Mouse (Mus musculus) limb, embryonic 14.5 days (tissue): ENCODE results near the gene Atp5d. TPM values are rescaled to one million over a fixed set of nuclear protein-coding genes. Genes with fewer than 3 reads are reported as not detected.

Experiments
- ATAC-seq: fragments of 200-750 bp; cut with Nextera tagmentation; 2 replicates; pipeline ENCODE4 v1.8.0; 2017; ENCODE audit warnings: low read depth, moderate number of reproducible peaks, moderate TSS enrichment; ENCODE audit not compliant: low FRiP score
- DNase-seq: peaks from one replicate; pipeline ENCODE4 v3.0.0-alpha.2; 2015; ENCODE audit warnings: low spot score
- H3K27ac ChIP-seq: fragments of 300-500 bp; sonication (generic); replicated peaks from 2 replicates; pipeline ENCODE4 v1.5.1; 2014; ENCODE audit warnings: low read depth, mild to moderate bottlenecking, low read length, moderate library complexity, mixed read lengths
- H3K27me3 ChIP-seq: fragments of 300-500 bp; sonication (generic); 2 replicates; pipeline ENCODE4 v1.6.1; 2014; ENCODE audit warnings: low read length, mixed read lengths; ENCODE audit not compliant: control insufficient read depth, insufficient read depth
- H3K36me3 ChIP-seq: fragments of 300-500 bp; sonication (generic); 2 replicates; pipeline ENCODE4 v1.6.1; 2014; ENCODE audit warnings: mild to moderate bottlenecking, low read length, moderate library complexity, mixed read lengths; ENCODE audit not compliant: control insufficient read depth, insufficient read depth
- H3K4me1 ChIP-seq: fragments of 300-500 bp; sonication (generic); 2 replicates; pipeline ENCODE4 v1.6.1; 2014; ENCODE audit warnings: antibody characterized with exemption, low read length, mixed read lengths; ENCODE audit not compliant: control insufficient read depth, insufficient read depth
- H3K4me2 ChIP-seq: fragments of 300-500 bp; sonication (generic); replicated peaks from 2 replicates; pipeline ENCODE4 v1.6.1; 2014; ENCODE audit warnings: low read depth, mild to moderate bottlenecking, low read length, moderate library complexity; ENCODE audit not compliant: severe bottlenecking
- H3K4me3 ChIP-seq: fragments of 300-500 bp; sonication (generic); replicated peaks from 2 replicates; pipeline ENCODE4 v1.5.1; 2014; ENCODE audit warnings: low read length
- H3K9ac ChIP-seq: fragments of 300-500 bp; sonication (generic); 2 replicates; pipeline ENCODE4 v1.6.1; 2014; ENCODE audit warnings: mild to moderate bottlenecking, low read depth, low read length, moderate library complexity; ENCODE audit not compliant: severe bottlenecking
- H3K9me3 ChIP-seq: fragments of 300-500 bp; sonication (generic); 2 replicates; pipeline ENCODE4 v1.6.1; 2016; ENCODE audit warnings: low read length; ENCODE audit not compliant: control insufficient read depth
- POLR2A ChIP-seq: fragments of 200-500 bp; IDR thresholded peaks from 2 replicates; pipeline ENCODE4 v1.8.0; 2012; ENCODE audit warnings: inconsistent platforms, mild to moderate bottlenecking, moderate library complexity, borderline replicate concordance; ENCODE audit not compliant: insufficient read depth, insufficient read length; ENCODE audit errors: extremely low read depth
- WGBS: fragments of 180-500 bp; shearing (Covaris S2); extraction: QIAGEN DNeasy Blood & Tissue Kit; methylation state at CpG from one replicate; pipeline ENCODE4 v1.1.7; 2014; 5-methylcytosine and 5-hydroxymethylcytosine counted together
- polyA plus RNA-seq, 2 experiments: library from polyadenylated mRNA; depleted of rRNA in 1 of 2; stranded (reverse) in 1 of 2; unstranded in 1 of 2; fragments of >200 nt; fragmentation: Nextera tagmentation in 1 of 2; extraction: Ambion mirVana in 1 of 2; gene quantifications; 2 replicates each; pipeline versions ENCODE4 v1.2.1 to v1.2.3; 2012 to 2014

The Atp5d gene
- polyA plus RNA-seq (2012; rRNA removed) (449 and 577 TPM in 2 replicates), polyA plus RNA-seq (2014; fragmentation: Nextera tagmentation; extraction: Ambion mirVana) (477 TPM in 2 replicates)

GRCm38 (mm10) chr10:80138553-80139438 is at the start of gene Atp5d:
Atp5d (plus strand) TSS chr10:80138632.
- WGBS = 0% methylated on average over 48 of the region's 94 CpGs
- Histone ChIP-seq H3K4me1 (peaks cover 27% of the 10 kb centered on the region), H3K9me3 (no peaks in the 10 kb centered on the region), H3K27ac (0 out of 2 replicates have a peak within 1 kb of the TSS, but pooled peaks have one; percentile 33), H3K4me3 (peak within 1 kb of the TSS; percentile 71), H3K4me2 (peak within 1 kb of the TSS; percentile 97), H3K36me3 (peaks cover 27% of the 10 kb centered on the region), H3K9ac (peak within 1 kb of the TSS; percentile 66), H3K27me3 (peaks cover 16% of the 10 kb centered on the region)
- ATAC-seq = no peak
- TF ChIP-seq POLR2A = 0 out of 2 replicates have a peak, but pooled peaks have one; percentile 43
- DNase-seq = peak; percentile 56

- DNase-seq (no peak), ATAC-seq (no peak)
- Histone ChIP-seq H3K4me1 (no peaks in the 10 kb centered on the region), H3K36me3 (peaks cover 10% of the 10 kb centered on the region), H3K4me2 (no peak overlapping the region), H3K9ac (no peak overlapping the region), H3K27ac (no peak overlapping the region), H3K4me3 (no peak overlapping the region), H3K27me3 (no peaks in the 10 kb centered on the region), H3K9me3 (no peaks in the 10 kb centered on the region)
- 46% methylated on average over 4 of the region's 4 CpGs for WGBS
- no peak for TF ChIP-seq POLR2A
These were observed 49.3 kb upstream of the Atp5d start for GRCm38 (mm10) chr10:80089146-80089545.

DNA sequence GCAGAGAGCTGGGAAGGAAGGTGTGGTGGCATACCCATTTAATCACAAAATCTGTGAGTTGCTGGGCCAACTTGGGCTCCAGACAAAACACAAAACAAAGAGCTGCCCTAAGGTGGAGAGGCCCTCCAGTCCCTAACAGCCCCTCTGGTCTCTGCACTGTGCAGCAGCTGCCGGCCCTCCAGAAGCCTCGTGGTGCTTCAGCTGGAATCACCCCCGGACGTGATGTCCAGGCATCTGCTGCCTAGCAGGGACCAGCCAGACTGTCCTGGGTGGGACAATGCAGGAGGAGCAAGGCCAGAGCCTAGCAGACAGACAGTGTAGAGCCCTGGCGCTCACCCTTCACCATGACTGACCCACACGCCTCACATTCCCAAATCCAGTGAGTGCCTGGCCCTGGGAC is 46.9 kb upstream of the Atp5d start:
- ATAC-seq = no peak
- no peaks in the 10 kb centered on the region for H3K9me3 ChIP-seq
- no peaks in the 10 kb centered on the region for H3K4me1 ChIP-seq
- H3K27ac ChIP-seq = no peak overlapping the region
- H3K9ac ChIP-seq = no peak overlapping the region
- no peak for DNase-seq
- no peak overlapping the region for H3K4me3 ChIP-seq
- H3K4me2 ChIP-seq = no peak overlapping the region
- WGBS = 95% methylated on average over 6 of the region's 6 CpGs
- H3K27me3 ChIP-seq = no peaks in the 10 kb centered on the region
- H3K36me3 ChIP-seq = no peaks in the 10 kb centered on the region; the same call in 1 of the 2 replicates
- TF ChIP-seq POLR2A = no peak

- Histone ChIP-seq H3K27ac (no peak overlapping the region), H3K4me1 (peaks cover 6% of the 10 kb centered on the region), H3K9ac (no peak overlapping the region), H3K36me3 (no peaks in the 10 kb centered on the region; the same call in 1 of the 2 replicates), H3K4me2 (no peak overlapping the region), H3K27me3 (no peaks in the 10 kb centered on the region), H3K4me3 (no peak overlapping the region), H3K9me3 (no peaks in the 10 kb centered on the region)
- ATAC-seq = no peak
- DNase-seq = no peak
- 83% methylated on average over 5 of the region's 5 CpGs for WGBS
- TF ChIP-seq POLR2A = no peak
These were observed 45.7 kb upstream of the Atp5d start for GRCm38 (mm10) chr10:80092690-80093089.

- 90% methylated on average over 6 of the region's 6 CpGs for WGBS
- no peak overlapping the region for H3K27ac ChIP-seq
- TF ChIP-seq POLR2A = no peak
These were observed 44.3 kb upstream of the Atp5d start for GRCm38 (mm10) chr10:80094085-80094484.

More at GRCm38 (mm10) chr10:80094085-80094484, 44.3 kb upstream of the Atp5d start:
- H3K9me3 ChIP-seq = no peaks in the 10 kb centered on the region
- no peak overlapping the region for H3K9ac ChIP-seq
- no peak overlapping the region for H3K4me2 ChIP-seq
- DNase-seq (no peak), ATAC-seq (no peak)
- no peak overlapping the region for H3K4me3 ChIP-seq
- no peaks in the 10 kb centered on the region for H3K27me3 ChIP-seq
- H3K36me3 ChIP-seq = no peaks in the 10 kb centered on the region; the same call in 1 of the 2 replicates
- peaks cover 9% of the 10 kb centered on the region for H3K4me1 ChIP-seq
